Mouse (Mus musculus) forebrain, embryonic 10.5 days (tissue): ENCODE results near the gene Coq5. TPM values are rescaled to one million over a fixed set of nuclear protein-coding genes. Genes with fewer than 3 reads are reported as not detected.

Experiments
- DNase-seq: peaks from one replicate; pipeline ENCODE4 v3.0.0-alpha.2; 2017; ENCODE audit warnings: low spot score; ENCODE audit errors: extremely low spot score
- H3K27ac ChIP-seq: fragments of 300-500 bp; sonication (generic); 2 replicates; pipeline ENCODE4 v1.5.1; 2016; ENCODE audit warnings: mild to moderate bottlenecking
- H3K27me3 ChIP-seq: fragments of 300-500 bp; sonication (generic); 2 replicates; pipeline ENCODE4 v1.6.1; 2016; ENCODE audit warnings: mild to moderate bottlenecking; ENCODE audit not compliant: poor library complexity, severe bottlenecking
- H3K36me3 ChIP-seq: fragments of 300-500 bp; sonication (generic); replicated peaks from 2 replicates; pipeline ENCODE4 v1.6.1; 2016; ENCODE audit warnings: mild to moderate bottlenecking, moderate library complexity
- H3K4me1 ChIP-seq: fragments of 300-500 bp; sonication (generic); 2 replicates; pipeline ENCODE4 v1.6.1; 2016
- H3K4me3 ChIP-seq: fragments of 300-500 bp; sonication (generic); 2 replicates; pipeline ENCODE4 v1.5.1; 2016; ENCODE audit warnings: mild to moderate bottlenecking, moderate library complexity
- H3K9me3 ChIP-seq: fragments of 300-500 bp; sonication (generic); 2 replicates; pipeline ENCODE4 v1.6.1; 2016; ENCODE audit warnings: mild to moderate bottlenecking, moderate library complexity
- WGBS: fragments of 180-500 bp; shearing (Covaris S2); methylation state at CpG from one replicate; pipeline ENCODE4 v1.1.7; 2016; 5-methylcytosine and 5-hydroxymethylcytosine counted together
- polyA plus RNA-seq: library from polyadenylated mRNA; unstranded; fragments of >200 nt; fragmentation: Nextera tagmentation; extraction: Ambion mirVana; gene quantifications from 2 replicates; pipeline ENCODE4 v1.2.1, GENCODE M21; 2016

The Coq5 gene
- polyA plus RNA-seq, 1 experiment from 2014 or later: 58.8 TPM

- H3K4me3 ChIP-seq: peak within 1 kb of the TSS; percentile 99
- peak within 1 kb of the TSS; percentile 98 for H3K27ac ChIP-seq
- peaks cover 33% of the 10 kb centered on the region for H3K36me3 ChIP-seq
- no peaks in the 10 kb centered on the region for H3K9me3 ChIP-seq
- DNase-seq: peak; percentile 94
- H3K27me3 ChIP-seq: no peaks in the 10 kb centered on the region
- under 1% methylated on average over 84 of the region's 97 CpGs for WGBS
- H3K4me1 ChIP-seq: peaks cover 39% of the 10 kb centered on the region
Measured at GRCm38 (mm10) chr5:115326875-115327609, 47.6 kb downstream of the Coq5 start, which contains the start of gene Srsf9. TSS of gene Srsf9 (plus strand) at chr5:115327177.

- peak overlapping the region; percentile 98 for H3K27ac ChIP-seq
- H3K4me1 ChIP-seq: peaks cover 39% of the 10 kb centered on the region
- peaks cover 41% of the 10 kb centered on the region for H3K36me3 ChIP-seq
- H3K9me3 ChIP-seq: no peaks in the 10 kb centered on the region
- under 1% methylated on average over 53 of the region's 55 CpGs for WGBS
- peak; percentile 36 for DNase-seq
- no peaks in the 10 kb centered on the region for H3K27me3 ChIP-seq
- peak overlapping the region; percentile 99 for H3K4me3 ChIP-seq
Measured at GRCm38 (mm10) chr5:115327610-115328548, 48.4 kb downstream of the Coq5 start.

- H3K27me3 ChIP-seq: no peaks in the 10 kb centered on the region
- no peak overlapping the region for H3K27ac ChIP-seq
- no peaks in the 10 kb centered on the region for H3K9me3 ChIP-seq
- H3K4me3 ChIP-seq: no peak overlapping the region
- DNase-seq: no peak
- H3K4me1 ChIP-seq: peaks cover 34% of the 10 kb centered on the region
- H3K36me3 ChIP-seq: peaks cover 72% of the 10 kb centered on the region
- 95% methylated on average over 9 of the region's 9 CpGs for WGBS
Measured at GRCm38 (mm10) chr5:115330955-115331354, 51.5 kb downstream of the Coq5 start.

- no peak overlapping the region for H3K27ac ChIP-seq
- H3K36me3 ChIP-seq: peaks cover 98% of the 10 kb centered on the region
- H3K9me3 ChIP-seq: no peaks in the 10 kb centered on the region
- no peak overlapping the region for H3K4me3 ChIP-seq
- WGBS: 88% methylated on average over 3 of the region's 3 CpGs
- no peak for DNase-seq
- no peaks in the 10 kb centered on the region for H3K27me3 ChIP-seq
- H3K4me1 ChIP-seq: peaks cover 12% of the 10 kb centered on the region
Measured at GRCm38 (mm10) chr5:115333626-115334025, 54.2 kb downstream of the Coq5 start.

GRCm38 (mm10) chr5:115340007-115340406 lies 60.5 kb downstream of the Coq5 start:
- H3K4me1 ChIP-seq: peaks cover 29% of the 10 kb centered on the region
- no peaks in the 10 kb centered on the region for H3K27me3 ChIP-seq
- no peak for DNase-seq
- no peak overlapping the region; the same call in 1 of the 2 replicates for H3K27ac ChIP-seq
- H3K9me3 ChIP-seq: no peaks in the 10 kb centered on the region
- H3K4me3 ChIP-seq: peak overlapping the region; percentile 82
- WGBS: 48% methylated on average over 7 of the region's 7 CpGs
- H3K36me3 ChIP-seq: peaks cover 67% of the 10 kb centered on the region

- Histone ChIP-seq H3K27ac (peak within 1 kb of the TSS; percentile 92), H3K4me3 (peak within 1 kb of the TSS; percentile 82), H3K27me3 (no peaks in the 10 kb centered on the region), H3K36me3 (peaks cover 67% of the 10 kb centered on the region), H3K4me1 (peaks cover 29% of the 10 kb centered on the region), H3K9me3 (no peaks in the 10 kb centered on the region)
- peak; percentile 92 for DNase-seq
- WGBS: under 1% methylated on average over 62 of the region's 62 CpGs
Measured at GRCm38 (mm10) chr5:115340577-115341313, 61.3 kb downstream of the Coq5 start, which contains the start of the genes Gatc and Triap1. TSS of gene Gatc (minus strand) at chr5:115341178. TSS of gene Triap1 (plus strand) at chr5:115341225.

- DNase-seq: no peak
- Histone ChIP-seq H3K27me3 (no peaks in the 10 kb centered on the region), H3K4me1 (peaks cover 29% of the 10 kb centered on the region), H3K27ac (peak overlapping the region; percentile 92), H3K9me3 (no peaks in the 10 kb centered on the region), H3K4me3 (peak overlapping the region; percentile 82), H3K36me3 (peaks cover 67% of the 10 kb centered on the region)
- 13% methylated on average over 36 of the region's 36 CpGs for WGBS
Measured at GRCm38 (mm10) chr5:115341314-115342165, 62.1 kb downstream of the Coq5 start.

Other genes with a start within 250 kb of the Coq5 start
- 18.3 and 22.9 TPM in 2 replicates for gene Gm10401, start 181.4 kb upstream of the Coq5 start, polyA plus RNA-seq
- 59.9 and 66.9 TPM in 2 replicates for gene Acads, start 160.3 kb upstream of the Coq5 start, polyA plus RNA-seq
- gene Unc119b, start 144.7 kb upstream of the Coq5 start, polyA plus RNA-seq: 75.4 and 77.6 TPM in 2 replicates
- 64.2 and 67.3 TPM in 2 replicates for gene Mlec, start 121.5 kb upstream of the Coq5 start, polyA plus RNA-seq
- gene Cabp1, start 85.3 kb upstream of the Coq5 start, polyA plus RNA-seq: 0.31 and 0.43 TPM in 2 replicates
- 116 and 119 TPM in 2 replicates for gene Pop5, start 43.8 kb upstream of the Coq5 start, polyA plus RNA-seq
- 119 and 132 TPM in 2 replicates for gene Rnf10, start 6.8 kb upstream of the Coq5 start, polyA plus RNA-seq
- gene Dynll1, start 21.3 kb downstream of the Coq5 start, polyA plus RNA-seq: 1,650 and 1,695 TPM in 2 replicates
- 399 and 417 TPM in 2 replicates for gene Srsf9, start 47.5 kb downstream of the Coq5 start, polyA plus RNA-seq
- 37.6 and 40.2 TPM in 2 replicates for gene Gatc, start 61.5 kb downstream of the Coq5 start, polyA plus RNA-seq
- gene Triap1, start 61.6 kb downstream of the Coq5 start, polyA plus RNA-seq: 56.6 and 57.7 TPM in 2 replicates
- 754 and 787 TPM in 2 replicates for gene Cox6a1, start 69.3 kb downstream of the Coq5 start, polyA plus RNA-seq
- 142 and 158 TPM in 2 replicates for gene Msi1, start 149.9 kb downstream of the Coq5 start, polyA plus RNA-seq
- not detected in 2 replicates for gene Pla2g1b, start 186.6 kb downstream of the Coq5 start, polyA plus RNA-seq
- 13.1 and 13.9 TPM in 2 replicates for gene Sirt4, start 205.1 kb downstream of the Coq5 start, polyA plus RNA-seq
- 34.3 and 35.8 TPM in 2 replicates for gene Pxn, start 227.0 kb downstream of the Coq5 start, polyA plus RNA-seq